Mouse (Mus musculus) cortical plate, adult 2 months (tissue): Measurements from ENCODE around the gene Srxn1.

Source experiments
- CTCF ChIP-seq: fragments of 200-500 bp; IDR thresholded peaks from 2 replicates; pipeline ENCODE4 v1.5.1; 2011; ENCODE audit warnings: mild to moderate bottlenecking, control low read depth, low read length; ENCODE audit not compliant: insufficient read depth; ENCODE audit errors: extremely low read depth
- POLR2A ChIP-seq: fragments of 200-500 bp; IDR thresholded peaks from 2 replicates; pipeline ENCODE4 v1.6.1; 2011; ENCODE audit warnings: mild to moderate bottlenecking, low read length, control low read depth; ENCODE audit not compliant: insufficient read depth; ENCODE audit errors: extremely low read depth

DNA sequence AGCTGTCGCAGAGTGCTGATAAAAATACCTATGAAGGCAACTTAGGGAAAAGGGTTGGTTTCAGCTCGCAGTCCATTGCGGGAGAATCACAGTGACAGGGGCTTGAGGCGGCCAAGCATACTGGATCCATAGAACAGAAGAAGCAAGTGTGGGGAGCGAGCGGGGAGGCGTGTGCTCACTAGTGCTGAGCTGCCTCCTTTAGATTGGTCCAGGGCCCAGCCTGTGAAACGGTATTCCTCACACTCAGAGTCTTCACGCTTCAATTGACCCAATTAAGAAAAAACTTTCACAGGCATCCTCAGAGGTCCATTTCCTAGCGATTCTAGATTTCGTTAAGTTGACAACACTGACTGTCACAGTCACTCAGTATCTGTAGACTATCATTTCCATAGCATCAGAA lies 35.6 kb downstream of the Srxn1 start:
- TF ChIP-seq CTCF (no peak), POLR2A (no peak)
